Mouse (Mus musculus) CD8-positive naive resting alpha-beta T cell, adult 2 months (primary cell): ENCODE measurements around the gene Atp23.
"Not testable (repeated sequence)": the region's sequence is repeated elsewhere in the genome, so short reads cannot be mapped to it uniquely, and the experiment has no call there.

Experiments used
- DNase-seq, 2 experiments: peaks; one replicate each; pipeline ENCODE4 v3.0.0; 2022; ENCODE audit warnings: low read depth in 2 of 2, low spot score in 2 of 2

Gene Atp23

GRCm38 (mm10) chr10:126827941-126828593, 73.1 kb downstream of the Atp23 start:
- no peak for DNase-seq

- no peak for DNase-seq
Measured at GRCm38 (mm10) chr10:126826982-126827381, 74.2 kb downstream of the Atp23 start.

- DNase-seq = not testable (repeated sequence)
Measured at GRCm38 (mm10) chr10:126826216-126826615, 74.9 kb downstream of the Atp23 start.

- no peak for DNase-seq
Measured at GRCm38 (mm10) chr10:126822418-126822817, 78.7 kb downstream of the Atp23 start.
